Mouse (Mus musculus) MEL (cell line): Measurements from ENCODE around the gene Zbtb7a. TPM values are rescaled to one million over a fixed set of nuclear protein-coding genes. Genes with fewer than 3 reads are reported as not detected.
A peak's percentile ranks its signal among the peaks of the same experiment; 100 is the strongest.

Experiments
- DNase-seq: peaks from one replicate; pipeline ENCODE4 v3.0.0; 2011; ENCODE audit warnings: low read depth, low spot score
- H3K27ac ChIP-seq: 2 replicates; pipeline ENCODE4 v1.5.1; 2012; ENCODE audit warnings: low read depth, mild to moderate bottlenecking, control low read depth, low read length, moderate library complexity; ENCODE audit not compliant: control insufficient read depth
- H3K27me3 ChIP-seq, 2 experiments: fragments of 150-350 bp in 1 of 2; sonication (generic) in 1 of 2; 2 replicates each; pipeline ENCODE4 v1.6.1; 2012; ENCODE audit warnings: low read length in 2 of 2, mild to moderate bottlenecking in 2 of 2, improper control_type of control experiment in 1 of 2, moderate library complexity in 1 of 2; ENCODE audit not compliant: insufficient read depth in 2 of 2, control insufficient read depth in 1 of 2
- H3K36me3 ChIP-seq, 2 experiments: 2 replicates each; pipeline ENCODE4 v1.6.1; 2012 to 2014; ENCODE audit warnings: low read length in 2 of 2, improper control_type of control experiment in 1 of 2, inconsistent platforms in 1 of 2, mild to moderate bottlenecking in 1 of 2; ENCODE audit not compliant: insufficient read depth in 2 of 2, control insufficient read depth in 1 of 2
- H3K4me1 ChIP-seq, 2 experiments: fragments of 150-350 bp in 1 of 2; sonication (generic) in 1 of 2; 2 replicates each; pipeline ENCODE4 v1.6.1; 2012; ENCODE audit warnings: low read length in 2 of 2, improper control_type of control experiment in 1 of 2, mild to moderate bottlenecking in 1 of 2; ENCODE audit not compliant: insufficient read depth in 2 of 2, control insufficient read depth in 1 of 2
- H3K4me3 ChIP-seq, 2 experiments: fragments of 150-350 bp in 1 of 2; sonication (generic) in 1 of 2; 2 replicates each; pipeline ENCODE4 v1.5.1; 2012; ENCODE audit warnings: low read depth in 2 of 2, low read length in 2 of 2, mild to moderate bottlenecking in 2 of 2, moderate library complexity in 2 of 2, control low read depth in 1 of 2, improper control_type of control experiment in 1 of 2; ENCODE audit not compliant: control insufficient read depth in 1 of 2, insufficient read depth in 1 of 2
- H3K79me2 ChIP-seq: 2 replicates; pipeline ENCODE4 v1.6.1; 2012; ENCODE audit warnings: mild to moderate bottlenecking, low read length, moderate library complexity; ENCODE audit not compliant: control insufficient read depth, poor library complexity, insufficient read depth
- H3K9ac ChIP-seq: 2 replicates; pipeline ENCODE4 v1.6.1; 2012; ENCODE audit warnings: low read depth, mild to moderate bottlenecking, control low read depth, low read length, moderate library complexity; ENCODE audit not compliant: control insufficient read depth, poor library complexity, severe bottlenecking
- H3K9me3 ChIP-seq: fragments of 150-350 bp; sonication (generic); replicated peaks from 2 replicates; pipeline ENCODE4 v1.6.1; 2012; ENCODE audit warnings: mild to moderate bottlenecking, low read length, improper control_type of control experiment, moderate library complexity; ENCODE audit not compliant: insufficient read depth
- BHLHE40 ChIP-seq: IDR thresholded peaks from 2 replicates; pipeline ENCODE4 v1.6.1; 2012; ENCODE audit warnings: low read depth, mild to moderate bottlenecking, inconsistent platforms, low read length, improper control_type of control experiment, borderline replicate concordance
- CHD1 ChIP-seq: IDR thresholded peaks from 2 replicates; pipeline ENCODE4 v1.6.1; 2012; ENCODE audit warnings: low read depth, mild to moderate bottlenecking, inconsistent platforms, low read length, improper control_type of control experiment
- CHD2 ChIP-seq: IDR thresholded peaks from 2 replicates; pipeline ENCODE4 v1.6.1; 2011; ENCODE audit warnings: low read length, improper control_type of control experiment
- CTCF ChIP-seq, 3 experiments: IDR thresholded peaks in 2 of 3; conservative IDR thresholded peaks in 1 of 3; 2 replicates each; pipeline ENCODE4 v1.5.1; 2011 to 2012; ENCODE audit warnings: low read length in 3 of 3, low read depth in 2 of 3, mild to moderate bottlenecking in 2 of 3, improper control_type of control experiment in 1 of 3, inconsistent platforms in 1 of 3, mixed read lengths in 1 of 3, moderate library complexity in 1 of 3; ENCODE audit not compliant: control insufficient read depth in 1 of 3, insufficient read depth in 1 of 3, poor library complexity in 1 of 3, severe bottlenecking in 1 of 3
- E2F4 ChIP-seq: IDR thresholded peaks from 2 replicates; pipeline ENCODE4 v1.6.1; 2011; ENCODE audit warnings: low read depth, low read length, improper control_type of control experiment, borderline replicate concordance
- ELF1 ChIP-seq: IDR thresholded peaks from 2 replicates; pipeline ENCODE4 v1.6.1; 2014; ENCODE audit warnings: low read depth, mild to moderate bottlenecking, inconsistent platforms, low read length, improper control_type of control experiment, moderate library complexity
- ETS1 ChIP-seq: IDR thresholded peaks from 2 replicates; pipeline ENCODE4 v1.6.1; 2012; ENCODE audit warnings: low read depth, mild to moderate bottlenecking, inconsistent platforms, low read length, improper control_type of control experiment, moderate library complexity
- GABPA ChIP-seq: IDR thresholded peaks from 2 replicates; pipeline ENCODE4 v1.6.1; 2012; ENCODE audit warnings: low read depth, mild to moderate bottlenecking, inconsistent platforms, low read length, improper control_type of control experiment, moderate library complexity
- GATA1 ChIP-seq: IDR thresholded peaks from 2 replicates; pipeline ENCODE4 v1.6.1; 2011; ENCODE audit warnings: low read depth, low read length, improper control_type of control experiment
- JUND ChIP-seq: IDR thresholded peaks from 2 replicates; pipeline ENCODE4 v1.6.1; 2011; ENCODE audit warnings: low read depth, mild to moderate bottlenecking, improper control_type of control experiment, low read length
- KAT2A ChIP-seq: conservative IDR thresholded peaks from 2 replicates; pipeline ENCODE4 v1.6.1; 2012; ENCODE audit warnings: low read depth, low read length, improper control_type of control experiment, inconsistent platforms
- MAFK ChIP-seq: IDR thresholded peaks from 2 replicates; pipeline ENCODE4 v1.6.1; 2011; ENCODE audit warnings: low read depth, mild to moderate bottlenecking, low read length, improper control_type of control experiment, borderline replicate concordance
- MAZ ChIP-seq: IDR thresholded peaks from 2 replicates; pipeline ENCODE4 v1.6.1; 2012; ENCODE audit warnings: low read depth, mild to moderate bottlenecking, inconsistent platforms, low read length, improper control_type of control experiment
- MEF2A ChIP-seq: IDR thresholded peaks from 2 replicates; pipeline ENCODE4 v1.6.1; 2014; ENCODE audit warnings: low read depth, mild to moderate bottlenecking, inconsistent platforms, low read length, improper control_type of control experiment; ENCODE audit not compliant: poor library complexity, insufficient replicate concordance, severe bottlenecking; ENCODE audit errors: extremely low read depth
- MYB ChIP-seq: IDR thresholded peaks from 2 replicates; pipeline ENCODE4 v1.6.1; 2011; ENCODE audit warnings: mild to moderate bottlenecking, low read depth, low read length, improper control_type of control experiment
- MYC ChIP-seq: IDR thresholded peaks from 2 replicates; pipeline ENCODE4 v1.6.1; 2011; ENCODE audit warnings: low read depth, mild to moderate bottlenecking, low read length, improper control_type of control experiment, moderate library complexity
- NELFE ChIP-seq: IDR thresholded peaks from 2 replicates; pipeline ENCODE4 v1.6.1; 2011; ENCODE audit warnings: low read depth, low read length, improper control_type of control experiment
- NRF1 ChIP-seq: IDR thresholded peaks from 2 replicates; pipeline ENCODE4 v1.6.1; 2014; ENCODE audit warnings: low read depth, mild to moderate bottlenecking, inconsistent platforms, low read length, improper control_type of control experiment, moderate library complexity; ENCODE audit not compliant: poor library complexity, insufficient read depth, severe bottlenecking
- POLR2A ChIP-seq, 2 experiments: IDR thresholded peaks; 2 replicates each; pipeline ENCODE4 v1.6.1; 2011 to 2012; ENCODE audit warnings: low read length in 2 of 2, mild to moderate bottlenecking in 2 of 2, control low read depth in 1 of 2, improper control_type of control experiment in 1 of 2, low read depth in 1 of 2, moderate library complexity in 1 of 2; ENCODE audit not compliant: control insufficient read depth in 1 of 2, insufficient read depth in 1 of 2, poor library complexity in 1 of 2
- POLR2AphosphoS2 ChIP-seq: IDR thresholded peaks from 2 replicates; pipeline ENCODE4 v1.6.1; 2011; ENCODE audit warnings: low read length, improper control_type of control experiment
- POLR2AphosphoS5 ChIP-seq: IDR thresholded peaks from 2 replicates; pipeline ENCODE4 v1.6.1; 2012; ENCODE audit warnings: low read depth, borderline replicate concordance, mild to moderate bottlenecking, inconsistent platforms, low read length, moderate library complexity, mixed read lengths
- RAD21 ChIP-seq: IDR thresholded peaks from 2 replicates; pipeline ENCODE4 v1.6.1; 2011; ENCODE audit warnings: mild to moderate bottlenecking, low read depth, low read length, improper control_type of control experiment
- RCOR1 ChIP-seq: IDR thresholded peaks from 2 replicates; pipeline ENCODE4 v1.6.1; 2012; ENCODE audit warnings: low read depth, mild to moderate bottlenecking, inconsistent platforms, low read length, improper control_type of control experiment
- SIN3A ChIP-seq: IDR thresholded peaks from 2 replicates; pipeline ENCODE4 v1.6.1; 2012; ENCODE audit warnings: low read length, improper control_type of control experiment, inconsistent platforms
- TAL1 ChIP-seq: IDR thresholded peaks from 2 replicates; pipeline ENCODE4 v1.6.1; 2012; ENCODE audit warnings: mild to moderate bottlenecking, inconsistent platforms, low read length, moderate library complexity, mixed read lengths
- TBP ChIP-seq: IDR thresholded peaks from 2 replicates; pipeline ENCODE4 v1.8.0; 2011; ENCODE audit warnings: low read depth, low read length, improper control_type of control experiment
- TCF12 ChIP-seq: IDR thresholded peaks from 2 replicates; pipeline ENCODE4 v1.6.1; 2014; ENCODE audit warnings: low read depth, mild to moderate bottlenecking, inconsistent platforms, low read length, improper control_type of control experiment, moderate library complexity
- UBTF ChIP-seq: IDR thresholded peaks from 2 replicates; pipeline ENCODE4 v1.6.1; 2012; ENCODE audit warnings: low read depth, mild to moderate bottlenecking, inconsistent platforms, low read length, improper control_type of control experiment, moderate library complexity, borderline replicate concordance; ENCODE audit not compliant: insufficient read depth
- USF1 ChIP-seq: IDR thresholded peaks from 2 replicates; pipeline ENCODE4 v1.6.1; 2014; ENCODE audit warnings: low read depth, mild to moderate bottlenecking, inconsistent platforms, low read length, improper control_type of control experiment, moderate library complexity
- USF2 ChIP-seq, 2 experiments: IDR thresholded peaks; 2 replicates each; pipeline ENCODE4 v1.6.1; 2011 to 2012; ENCODE audit warnings: improper control_type of control experiment in 2 of 2, low read length in 2 of 2, borderline replicate concordance in 1 of 2, inconsistent platforms in 1 of 2, low read depth in 1 of 2, mild to moderate bottlenecking in 1 of 2; ENCODE audit not compliant: insufficient read depth in 1 of 2
- ZC3H11A ChIP-seq: IDR thresholded peaks from 2 replicates; pipeline ENCODE4 v1.6.1; 2012; ENCODE audit warnings: low read depth, mild to moderate bottlenecking, inconsistent platforms, low read length, improper control_type of control experiment
- ZKSCAN1 ChIP-seq: IDR thresholded peaks from 2 replicates; pipeline ENCODE4 v1.6.1; 2012; ENCODE audit warnings: low read depth, mild to moderate bottlenecking, inconsistent platforms, low read length, improper control_type of control experiment, moderate library complexity
- ZMIZ1 ChIP-seq: IDR thresholded peaks from 2 replicates; pipeline ENCODE4 v1.6.1; 2012; ENCODE audit warnings: low read depth, mild to moderate bottlenecking, inconsistent platforms, low read length, improper control_type of control experiment, moderate library complexity
- ZNF384 ChIP-seq: IDR thresholded peaks from 2 replicates; pipeline ENCODE4 v1.6.1; 2012; ENCODE audit warnings: low read depth, mild to moderate bottlenecking, inconsistent platforms, low read length, improper control_type of control experiment
- polyA plus RNA-seq, 2 experiments: library from polyadenylated mRNA; stranded (reverse) in 1 of 2; unstranded in 1 of 2; fragments of >175 nt in 1 of 2; fragments of >200 nt in 1 of 2; gene quantifications; 2 replicates each; pipeline versions ENCODE4 v1.2.1 to v1.2.4; 2012; ENCODE audit warnings: low replicate concordance in 2 of 2, low read depth in 1 of 2; ENCODE audit not compliant: insufficient read length in 2 of 2, insufficient read depth in 1 of 2, missing spikeins in 1 of 2
- total RNA-seq: library from RNA; depleted of rRNA; stranded (reverse); fragments of 300-350 nt; gene quantifications from 2 replicates; pipeline ENCODE4 v1.2.3, GENCODE M21; 2012; rRNA removed

Gene Zbtb7a
- total RNA-seq (23.8 and 25.3 TPM in 2 replicates), polyA plus RNA-seq (10 to 100 TPM; 40.6 to 45.4 TPM)

- Histone ChIP-seq H3K4me1 (peaks cover 3 to 13% of the 10 kb centered on the region in 2 experiments; a peak in 3 of 4 replicates), H3K9me3 (no peaks in the 10 kb centered on the region), H3K27me3 (no peaks in the 10 kb centered on the region), H3K4me3 (peak within 1 kb of the TSS; percentile 88 to 97), H3K27ac (peak within 1 kb of the TSS; percentile 96), H3K79me2 (peaks cover 34% of the 10 kb centered on the region), H3K36me3 (peaks cover 0 to 12% of the 10 kb centered on the region in 2 experiments; a peak in 2 of 4 replicates), H3K9ac (peak within 1 kb of the TSS; percentile 95)
- peak; percentile 80 for DNase-seq
- peak; percentile 50; the same call in 1 of the 2 replicates for TF ChIP-seq TCF12
- TF ChIP-seq E2F4 = no peak
- TF ChIP-seq POLR2AphosphoS5 = no peak
- TF ChIP-seq POLR2AphosphoS2 = no peak
- TF ChIP-seq CHD2 = no peak
- no peak for TF ChIP-seq MEF2A
- TF ChIP-seq CHD1 = no peak
- 0 out of 4 replicates have a peak, but pooled peaks of 1 of the 2 experiments have one; percentile 14 for TF ChIP-seq POLR2A (IDR thresholded peaks at IDR 0.05; ENCODE audit: control insufficient read depth in 1 of 2, insufficient read depth in 1 of 2, low read depth in 1 of 2, low read length in 2 of 2, poor library complexity in 1 of 2)
- TF ChIP-seq ETS1 = no peak
- peak; percentile 25; the same call in 1 of the 2 replicates for TF ChIP-seq ELF1
- no peak for TF ChIP-seq CTCF (IDR thresholded peaks at IDR 0.05 in 2 of 3, conservative IDR thresholded peaks at IDR 0.05 in 1 of 3; ENCODE audit: control insufficient read depth in 1 of 3, insufficient read depth in 1 of 3, low read depth in 2 of 3, low read length in 3 of 3, poor library complexity in 1 of 3, severe bottlenecking in 1 of 3)
- TF ChIP-seq GABPA = no peak
- peak; percentile 100 for TF ChIP-seq UBTF
- peak; percentile 36; the same call in 1 of the 2 replicates for TF ChIP-seq TAL1
- no peak for TF ChIP-seq MAFK
- no peak for TF ChIP-seq BHLHE40
- peak; percentile 97 for TF ChIP-seq TBP
- peak; percentile 12; the same call in 1 of the 2 replicates for TF ChIP-seq ZMIZ1
- TF ChIP-seq USF1 = no peak
- no peak for TF ChIP-seq MYC
- TF ChIP-seq USF2 (IDR thresholded peaks at IDR 0.05; ENCODE audit: borderline replicate concordance in 1 of 2, insufficient read depth in 1 of 2, low read depth in 1 of 2, low read length in 2 of 2) = no peak
- TF ChIP-seq ZKSCAN1 = no peak
- no peak for TF ChIP-seq KAT2A
- TF ChIP-seq JUND = no peak
- no peak for TF ChIP-seq NRF1
- TF ChIP-seq MYB = no peak; the same call in 1 of the 2 replicates
- TF ChIP-seq GATA1 = no peak
- no peak for TF ChIP-seq RAD21
- no peak; the same call in 1 of the 2 replicates for TF ChIP-seq MAZ
- no peak; the same call in none of the 2 replicates for TF ChIP-seq SIN3A
- peak; percentile 43; the same call in 1 of the 2 replicates for TF ChIP-seq NELFE
- TF ChIP-seq ZC3H11A = no peak
- TF ChIP-seq ZNF384 = peak; percentile 54
- peak; percentile 23; the same call in 1 of the 2 replicates for TF ChIP-seq RCOR1
These were observed at the start of gene Zbtb7a for GRCm38 (mm10) chr10:81134966-81135681. TSS of gene Zbtb7a (plus strand) at chr10:81135220.
